Mouse (Mus musculus) kidney, adult 18-20 months (tissue): ENCODE data around the gene Spns2.

Experiments used
- DNase-seq: peaks from one replicate; pipeline ENCODE4 v3.0.0; 2021

The Spns2 gene

GRCm38 (mm10) chr11:72497367-72497766, 7.7 kb upstream of the Spns2 start:
- no peak for DNase-seq

- no peak for DNase-seq
Measured at GRCm38 (mm10) chr11:72496775-72497174, 7.1 kb upstream of the Spns2 start.

GRCm38 (mm10) chr11:72496066-72496465, 6.4 kb upstream of the Spns2 start:
- DNase-seq: no peak

GRCm38 (mm10) chr11:72494046-72494988, 4.6 kb upstream of the Spns2 start:
- no peak for DNase-seq

GRCm38 (mm10) chr11:72491130-72491960, 1.6 kb upstream of the Spns2 start:
- DNase-seq: no peak

- no peak for DNase-seq
Measured at GRCm38 (mm10) chr11:72489397-72489796, 307 bp downstream of the Spns2 start.

GRCm38 (mm10) chr11:72488753-72489271, 892 bp downstream of the Spns2 start:
- peak; percentile 46 for DNase-seq

- no peak for DNase-seq
Measured at GRCm38 (mm10) chr11:72487739-72488138, 2.0 kb downstream of the Spns2 start.

GRCm38 (mm10) chr11:72487171-72487570, 2.5 kb downstream of the Spns2 start:
- DNase-seq: no peak

GRCm38 (mm10) chr11:72485960-72486359, 3.7 kb downstream of the Spns2 start:
- DNase-seq: no peak

- no peak for DNase-seq
Measured at GRCm38 (mm10) chr11:72485157-72485556, 4.5 kb downstream of the Spns2 start.

GRCm38 (mm10) chr11:72484549-72484948, 5.2 kb downstream of the Spns2 start:
- DNase-seq: no peak

- DNase-seq: no peak
Measured at GRCm38 (mm10) chr11:72481952-72482351, 7.8 kb downstream of the Spns2 start.

- DNase-seq: no peak
Measured at GRCm38 (mm10) chr11:72481313-72481712, 8.4 kb downstream of the Spns2 start.

GRCm38 (mm10) chr11:72479499-72479898, 10.2 kb downstream of the Spns2 start:
- no peak for DNase-seq

GRCm38 (mm10) chr11:72478228-72478627, 11.5 kb downstream of the Spns2 start:
- peak; percentile 29 for DNase-seq

- no peak for DNase-seq
Measured at GRCm38 (mm10) chr11:72477653-72478052, 12.1 kb downstream of the Spns2 start.

GRCm38 (mm10) chr11:72477182-72477581, 12.5 kb downstream of the Spns2 start:
- DNase-seq: no peak

- no peak for DNase-seq
Measured at GRCm38 (mm10) chr11:72476074-72476625, 13.6 kb downstream of the Spns2 start.

GRCm38 (mm10) chr11:72475408-72475807, 14.3 kb downstream of the Spns2 start:
- DNase-seq: no peak

- peak; percentile 40 for DNase-seq
Measured at GRCm38 (mm10) chr11:72474926-72475325, 14.8 kb downstream of the Spns2 start.

- DNase-seq: no peak
Measured at GRCm38 (mm10) chr11:72473540-72473939, 16.2 kb downstream of the Spns2 start.

- no peak for DNase-seq
Measured at GRCm38 (mm10) chr11:72471381-72471780, 18.3 kb downstream of the Spns2 start.
